Mouse (Mus musculus) kidney, adult 9 months (tissue): ENCODE measurements around the gene Tmed1.
"Not testable (repeated sequence)": the region's sequence is repeated elsewhere in the genome, so short reads cannot be mapped to it uniquely, and the experiment has no call there.

ENCODE experiments used
- DNase-seq: peaks from one replicate; pipeline ENCODE4 v3.0.0; 2022

Tmed1 gene

DNA sequence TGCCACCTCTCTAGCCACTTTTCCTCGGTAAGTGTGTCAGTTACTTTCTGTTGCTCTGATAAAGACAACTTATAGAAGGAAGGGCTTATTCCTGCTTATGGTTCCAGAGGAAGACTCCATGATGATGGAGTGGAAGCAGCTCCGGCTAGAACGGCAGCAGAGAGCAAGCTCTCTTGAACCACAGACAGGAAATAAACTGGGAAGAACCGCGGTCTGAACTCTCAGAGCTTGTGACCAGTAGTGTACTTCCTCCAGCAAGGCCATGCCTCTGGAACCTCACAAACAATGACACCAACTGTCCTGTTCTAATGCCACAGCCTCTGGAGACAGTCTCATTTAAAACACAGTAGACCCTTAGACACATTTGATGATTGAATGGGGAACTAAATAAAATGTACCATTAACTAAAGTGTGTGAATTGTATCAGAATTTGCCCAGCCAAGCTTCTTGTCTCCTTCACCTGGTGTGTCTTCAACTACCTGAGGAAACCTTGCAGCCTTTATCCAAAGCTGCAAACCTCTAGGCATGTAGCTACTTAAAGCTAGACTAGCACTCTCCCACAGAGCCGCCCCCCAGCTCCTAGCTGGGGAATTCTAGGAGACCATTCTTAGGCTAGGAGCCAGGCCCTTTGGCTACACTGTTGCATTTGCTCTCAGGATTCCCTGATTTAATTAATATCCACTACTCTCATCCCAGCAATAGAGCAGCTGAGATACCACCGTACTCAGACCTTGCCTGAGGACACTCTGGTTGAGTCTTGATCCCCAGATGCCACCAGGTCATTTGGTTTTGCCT lies 15.3 kb upstream of the Tmed1 start:
- no peak for DNase-seq

DNA sequence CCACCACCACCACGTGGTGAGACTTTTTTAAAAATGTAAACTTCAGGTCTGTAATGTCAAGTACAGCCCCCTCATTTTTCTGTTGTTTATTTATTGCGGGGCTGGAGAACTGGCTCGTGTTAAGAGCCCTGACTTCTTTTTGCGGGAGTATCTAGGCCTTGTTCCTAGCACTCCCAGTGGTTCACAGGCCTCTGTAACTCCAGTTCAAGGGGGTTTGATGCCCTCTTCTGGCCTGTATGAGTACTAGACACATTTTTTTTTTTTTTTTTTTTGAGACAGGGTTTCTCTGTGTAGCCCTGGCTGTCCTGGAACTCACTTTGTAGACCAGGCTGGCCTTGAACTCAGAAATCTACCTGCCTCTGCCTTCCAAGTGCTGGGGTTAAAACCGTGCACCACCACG lies 8.6 kb upstream of the Tmed1 start:
- not testable (repeated sequence) for DNase-seq

DNA sequence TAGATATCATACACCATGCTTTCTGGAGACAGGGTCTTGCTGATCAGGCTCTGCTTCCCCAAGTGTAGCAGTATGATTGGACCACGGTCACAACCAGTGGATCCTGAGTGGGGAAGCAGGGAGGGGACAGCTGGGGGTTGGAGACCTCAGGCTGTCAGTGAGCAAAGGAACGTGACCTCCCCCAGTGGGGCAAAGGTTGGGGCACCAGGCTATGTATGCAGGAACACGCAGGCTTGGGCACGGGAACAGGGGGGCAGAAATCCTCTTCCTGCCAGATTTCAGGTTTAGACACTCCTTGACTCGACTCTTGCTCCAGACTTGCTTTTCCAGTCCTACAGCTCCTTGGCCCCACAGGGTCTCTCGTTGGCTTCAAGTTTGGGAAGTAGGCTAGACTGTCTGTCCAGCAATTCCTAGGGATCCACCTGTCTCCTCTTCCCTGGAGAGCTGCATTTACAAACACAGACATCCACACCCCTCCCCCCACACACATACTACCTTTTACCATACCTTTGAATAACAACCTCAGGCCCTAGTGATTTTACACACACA lies 8.0 kb upstream of the Tmed1 start:
- no peak for DNase-seq

DNA sequence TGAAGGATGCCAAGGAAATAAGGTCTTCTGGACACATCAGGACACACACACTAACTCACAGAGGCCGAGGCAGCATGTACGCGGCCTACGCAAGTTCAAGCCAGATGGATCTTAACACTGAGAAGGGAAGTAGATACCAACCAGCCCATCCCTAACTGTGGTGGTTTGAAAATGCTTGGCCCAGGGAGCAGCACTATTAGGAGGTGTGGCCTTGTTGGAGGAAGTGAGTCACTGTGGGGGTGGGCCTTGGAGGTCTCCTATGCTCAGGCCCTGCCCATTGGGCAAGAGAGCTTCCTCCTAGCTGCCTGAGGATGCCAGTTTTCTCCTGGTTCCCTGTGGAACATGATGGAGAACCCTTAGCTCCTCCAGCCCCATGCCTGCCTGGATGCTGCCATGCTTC lies 3.4 kb upstream of the Tmed1 start:
- no peak for DNase-seq

DNA sequence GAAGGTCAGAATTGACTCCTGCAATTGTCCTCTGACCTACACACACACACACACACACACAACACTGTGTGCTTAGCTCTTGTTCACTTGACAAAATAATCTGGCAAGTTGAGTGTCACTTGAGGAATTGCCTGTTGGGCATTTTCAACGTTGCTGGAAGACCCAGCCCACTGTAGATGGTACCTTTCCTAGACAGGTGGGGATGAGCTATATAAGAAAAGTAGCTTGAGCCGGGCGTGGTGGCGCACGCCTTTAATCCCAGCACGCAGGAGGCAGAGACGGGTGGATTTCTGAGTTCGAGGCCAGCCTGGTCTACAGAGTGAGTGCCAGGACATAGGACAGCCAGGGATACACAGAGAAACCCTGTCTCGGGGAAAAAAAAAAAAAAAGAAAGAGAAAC lies 1.0 kb upstream of the Tmed1 start:
- DNase-seq, result peak; percentile 19

DNA sequence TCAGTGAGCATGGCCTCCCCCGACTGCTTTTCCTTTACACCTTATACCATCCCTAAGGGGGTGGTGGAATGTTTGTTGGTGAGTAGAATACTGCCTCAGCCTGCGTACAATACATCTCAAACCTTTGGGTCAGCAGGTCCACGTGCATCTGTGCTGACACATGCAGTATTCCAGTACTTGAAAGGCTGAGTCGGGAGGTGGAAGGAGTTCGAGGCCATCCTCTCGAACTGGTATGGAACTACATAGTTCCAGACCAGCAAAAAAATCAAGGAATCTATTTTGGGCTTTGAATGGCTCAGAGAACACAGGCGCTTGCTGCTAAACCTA lies 600 bp upstream of the Tmed1 start:
- no peak for DNase-seq

DNA sequence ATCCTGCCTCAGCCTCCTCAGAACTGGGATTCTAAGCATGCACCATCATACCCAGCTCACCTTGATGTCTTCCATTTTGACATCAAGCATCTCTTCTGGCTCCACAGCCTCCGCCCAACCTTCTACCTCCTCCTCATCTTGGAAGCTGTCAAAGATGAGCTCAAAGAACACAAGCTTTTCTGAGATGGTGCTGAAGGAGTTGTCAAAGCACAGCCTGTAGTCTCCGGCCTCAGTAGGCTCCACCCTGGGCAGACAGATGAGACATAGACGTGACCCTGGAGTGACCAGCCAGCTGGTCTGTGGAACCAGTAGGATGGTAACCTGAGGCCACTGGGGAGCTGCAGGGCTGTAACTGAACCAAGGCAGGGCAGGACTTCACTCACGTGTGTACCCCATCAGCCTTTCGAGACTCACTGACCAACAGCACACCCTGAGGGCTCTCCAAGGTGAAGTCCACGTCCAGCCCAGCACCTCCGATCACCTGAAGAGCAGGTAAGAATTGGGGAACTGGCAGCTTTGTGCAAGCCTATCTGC lies 1.1 kb downstream of the Tmed1 start:
- peak; percentile 14 for DNase-seq

DNA sequence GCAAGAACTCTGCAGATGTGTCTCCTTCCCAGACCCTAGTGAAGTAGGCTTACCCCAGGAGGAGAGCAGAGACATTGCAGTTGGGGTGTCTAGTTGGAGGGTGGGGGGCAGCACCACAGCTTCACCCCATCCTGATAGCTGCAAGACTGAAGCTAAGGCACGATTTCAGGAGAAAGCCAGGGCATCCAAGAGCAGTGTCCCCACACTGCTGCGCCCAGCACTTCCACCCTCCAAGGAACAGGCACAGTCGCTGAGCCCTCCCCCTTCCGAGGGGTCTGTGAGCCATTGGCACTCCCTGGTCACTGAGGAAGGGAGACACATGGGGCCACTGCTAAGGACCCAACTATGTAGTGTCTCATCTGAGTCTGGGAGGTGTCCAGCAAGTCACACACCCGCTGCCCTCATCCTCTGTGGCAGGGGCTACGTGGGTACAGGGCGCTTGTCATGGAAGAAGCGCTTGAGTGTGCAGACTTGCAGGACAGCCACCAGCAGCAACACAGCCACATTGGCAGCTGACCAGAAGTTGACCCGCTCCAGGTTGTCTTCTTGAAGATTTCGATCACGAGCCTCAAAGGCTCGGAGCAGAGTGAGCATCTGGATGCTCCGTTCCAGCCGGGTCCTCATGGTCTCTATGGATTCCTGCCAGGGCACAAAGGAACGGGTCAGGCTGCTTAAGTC lies 2.2 kb downstream of the Tmed1 start:
- DNase-seq, result peak; percentile 19

DNA sequence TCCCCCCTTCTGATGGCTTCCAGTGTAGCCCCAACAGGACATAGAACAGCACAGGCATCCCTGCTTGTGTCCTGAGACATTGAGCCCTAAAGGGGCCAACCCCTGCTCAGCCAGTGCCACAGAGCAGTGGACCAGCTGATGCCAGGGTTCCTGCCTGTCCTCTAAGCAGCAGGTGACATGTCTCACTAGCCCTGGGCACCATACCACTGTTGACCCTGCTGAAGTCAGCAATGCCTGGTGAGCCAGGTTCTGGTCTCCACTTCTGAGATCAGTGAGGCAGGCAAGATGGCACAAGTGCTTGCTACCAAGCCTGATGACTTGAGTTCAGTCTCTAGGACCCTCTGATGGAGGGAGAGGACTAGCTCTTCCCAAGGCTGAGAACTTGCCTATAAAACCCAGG lies 4.3 kb downstream of the Tmed1 start:
- no peak for DNase-seq

DNA sequence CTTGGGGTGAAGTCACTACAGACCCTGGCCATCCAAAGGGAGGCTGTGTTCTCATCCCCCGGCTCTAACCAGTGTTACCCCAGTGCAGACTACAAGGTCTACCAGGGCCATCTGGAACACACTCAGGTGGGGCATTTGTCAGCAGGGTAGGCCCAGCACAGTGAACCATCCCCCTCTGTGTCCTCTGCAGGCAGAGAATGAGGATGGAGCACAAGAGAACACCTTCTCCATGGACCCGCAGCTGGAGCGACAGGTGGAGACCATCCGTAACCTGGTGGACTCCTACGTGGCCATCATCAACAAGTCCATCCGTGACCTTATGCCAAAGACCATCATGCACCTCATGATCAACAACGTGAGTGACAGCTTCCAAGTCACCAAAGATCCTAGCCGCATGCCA lies 6.7 kb downstream of the Tmed1 start:
- DNase-seq, result no peak

DNA sequence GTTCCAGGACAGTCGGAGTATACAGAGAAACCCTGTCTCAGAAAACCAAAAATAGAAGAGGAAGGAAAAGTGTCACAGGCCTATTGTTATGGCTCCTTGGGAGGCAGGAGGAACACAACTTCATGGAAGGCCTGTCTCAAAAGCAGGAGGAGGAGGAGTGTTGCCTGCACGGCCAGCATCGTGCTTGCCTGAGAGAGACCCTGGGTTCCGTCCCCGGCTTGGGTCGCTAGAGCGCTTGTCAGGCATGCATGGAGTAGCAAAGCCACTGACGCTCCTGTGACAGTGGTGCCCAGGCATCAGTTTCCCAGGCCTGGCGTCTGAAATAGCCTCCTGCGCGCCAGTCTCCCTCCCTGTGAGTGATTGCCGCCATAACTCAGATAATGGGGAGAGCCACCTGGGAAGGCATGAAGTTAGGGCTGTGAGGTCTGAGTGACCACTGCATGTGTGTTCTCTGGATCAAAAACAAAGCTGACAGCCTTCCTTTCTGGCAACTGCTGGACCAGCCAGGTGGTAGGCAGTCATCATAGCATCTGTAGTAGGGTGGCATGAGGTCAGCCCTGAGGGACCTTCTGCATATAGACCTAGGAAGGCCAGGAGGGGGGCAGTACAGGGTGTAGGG lies 11.7 kb downstream of the Tmed1 start:
- DNase-seq, result no peak

DNA sequence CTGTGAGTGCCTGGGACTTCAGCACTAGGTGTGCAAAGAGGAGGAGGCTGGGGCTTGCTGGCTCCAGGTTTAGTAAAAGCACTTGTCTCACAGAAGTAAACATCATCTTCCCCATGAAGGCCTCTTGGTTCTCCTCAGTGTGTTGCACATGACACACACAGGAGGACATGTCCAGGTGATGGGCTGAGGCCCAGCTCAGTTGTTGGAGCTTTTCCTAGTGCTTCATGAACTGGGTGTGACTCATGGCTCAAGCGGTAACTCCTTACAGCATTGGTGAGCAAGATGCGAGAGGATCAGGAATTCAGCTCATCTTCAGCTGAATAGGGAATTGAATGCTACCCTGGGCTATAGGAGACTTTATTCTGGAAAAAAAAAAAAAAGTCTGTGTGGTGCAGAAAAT lies 12.4 kb downstream of the Tmed1 start:
- DNase-seq, result no peak

DNA sequence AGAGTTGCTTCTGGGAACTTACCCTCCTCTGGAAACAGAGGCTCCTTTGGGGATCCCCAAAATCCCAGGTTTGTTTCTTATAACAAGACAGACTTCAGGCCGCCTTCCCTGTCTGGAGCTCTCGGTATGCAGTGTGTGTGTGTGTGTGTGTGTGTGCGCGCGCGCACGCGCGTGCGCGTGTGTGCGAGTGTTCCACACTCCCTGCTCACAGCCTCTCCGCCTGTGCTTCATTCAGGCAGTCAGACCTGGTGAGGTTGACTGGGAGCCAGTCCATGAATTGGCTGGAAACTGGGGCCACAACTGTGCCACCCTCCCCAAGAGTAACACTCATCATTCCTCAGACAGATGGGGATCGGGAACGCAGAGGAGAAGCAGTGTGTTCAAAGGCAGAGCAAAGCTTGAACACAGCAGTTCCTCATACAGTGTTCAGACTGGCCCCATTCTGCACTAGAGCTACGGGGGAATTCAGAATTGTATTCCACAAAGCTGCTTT lies 13.0 kb downstream of the Tmed1 start:
- no peak for DNase-seq

DNA sequence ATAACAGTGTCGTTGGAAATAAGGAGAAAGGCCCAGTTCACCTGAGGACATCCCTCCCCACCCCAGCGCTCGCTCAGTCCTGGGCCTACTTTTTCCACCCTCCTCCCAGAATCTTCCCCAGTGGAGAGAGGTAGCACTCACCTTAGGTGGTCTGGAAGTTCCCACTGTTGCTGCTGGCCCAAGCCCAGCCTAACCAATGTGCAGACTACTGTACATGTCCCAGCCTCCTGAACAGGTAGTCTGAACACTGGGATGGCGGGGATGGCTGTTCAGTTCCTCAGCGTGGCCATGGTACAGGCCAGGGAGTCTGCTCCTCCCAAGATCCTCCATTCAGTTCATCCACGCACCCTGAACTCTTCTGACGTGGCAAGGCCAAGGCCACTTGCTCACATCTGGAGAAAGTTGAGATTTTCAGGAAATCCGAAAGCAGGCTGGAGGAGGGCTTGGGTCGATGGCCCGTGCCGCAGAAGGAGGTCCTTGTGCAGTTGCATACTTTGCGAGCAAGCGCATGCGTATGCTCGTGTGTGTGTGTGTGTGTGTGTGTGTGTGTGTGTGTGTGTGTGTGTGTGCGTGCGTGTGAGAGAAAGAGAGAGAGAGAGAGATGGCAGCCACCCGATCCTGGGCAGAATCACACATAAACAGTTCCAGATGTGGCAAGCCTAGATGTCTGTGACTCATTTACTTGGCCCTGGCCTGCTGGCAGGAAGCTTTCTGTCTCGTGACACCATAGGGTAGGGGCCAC lies 13.6 kb downstream of the Tmed1 start:
- peak; percentile 35 for DNase-seq

DNA sequence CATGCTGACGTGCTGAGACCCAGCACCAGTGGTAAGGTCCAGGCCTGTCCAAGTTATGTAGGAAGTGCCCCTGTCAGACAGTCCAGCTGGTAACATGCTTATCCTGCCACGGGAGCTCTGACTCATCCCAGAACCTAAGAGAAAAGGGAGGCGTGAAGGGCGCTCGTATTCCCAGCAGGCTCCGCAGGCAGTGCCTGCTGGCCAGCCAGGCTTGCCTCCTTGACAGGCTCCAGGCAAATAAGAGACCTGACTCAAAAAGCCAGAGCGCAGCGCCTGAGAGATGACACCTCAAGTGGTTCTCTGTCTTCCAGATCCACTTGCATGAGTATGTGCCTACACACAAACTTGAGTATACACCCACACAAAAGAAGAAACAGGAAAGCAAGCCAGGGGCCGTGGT lies 15.3 kb downstream of the Tmed1 start:
- no peak for DNase-seq

DNA sequence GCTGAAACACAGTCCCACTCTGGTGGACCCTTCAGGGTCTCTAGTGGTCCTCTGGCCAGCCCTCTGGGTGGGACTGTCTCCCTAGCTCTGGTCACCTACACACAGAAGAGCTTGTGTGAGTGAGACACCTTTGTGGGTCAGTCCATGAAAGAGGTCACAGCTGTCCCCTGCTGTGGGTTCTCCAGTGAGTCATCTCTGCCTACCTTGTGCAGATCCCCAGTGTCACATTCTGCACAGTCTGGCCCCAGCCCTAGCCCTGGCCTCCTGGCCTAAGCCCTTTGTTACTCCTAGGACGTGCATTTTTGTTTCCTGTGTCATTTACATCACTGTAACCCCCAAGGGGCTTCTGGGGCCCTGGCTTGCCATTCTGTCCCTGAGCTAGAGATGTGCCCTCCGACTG lies 16.1 kb downstream of the Tmed1 start:
- DNase-seq, result no peak

DNA sequence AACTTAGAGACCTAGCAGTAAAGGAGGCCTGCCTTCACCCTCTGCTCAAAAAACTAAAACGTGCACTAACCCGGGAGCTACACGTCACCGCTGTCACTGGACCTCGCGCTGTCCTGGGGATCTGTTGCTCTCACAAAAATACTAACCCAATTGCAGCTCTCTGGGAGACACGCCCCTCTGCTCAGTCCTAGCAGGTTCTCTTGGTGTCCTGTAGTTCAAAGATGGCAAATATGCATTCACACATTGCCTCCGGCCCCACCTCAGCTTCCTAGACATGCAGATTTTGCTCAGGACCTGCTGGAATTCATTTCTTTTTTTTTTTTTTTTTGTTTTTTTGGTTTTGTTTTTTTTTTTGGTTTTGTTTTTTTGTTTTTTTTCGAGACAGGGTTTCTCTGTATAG lies 19.4 kb downstream of the Tmed1 start:
- no peak for DNase-seq

DNA sequence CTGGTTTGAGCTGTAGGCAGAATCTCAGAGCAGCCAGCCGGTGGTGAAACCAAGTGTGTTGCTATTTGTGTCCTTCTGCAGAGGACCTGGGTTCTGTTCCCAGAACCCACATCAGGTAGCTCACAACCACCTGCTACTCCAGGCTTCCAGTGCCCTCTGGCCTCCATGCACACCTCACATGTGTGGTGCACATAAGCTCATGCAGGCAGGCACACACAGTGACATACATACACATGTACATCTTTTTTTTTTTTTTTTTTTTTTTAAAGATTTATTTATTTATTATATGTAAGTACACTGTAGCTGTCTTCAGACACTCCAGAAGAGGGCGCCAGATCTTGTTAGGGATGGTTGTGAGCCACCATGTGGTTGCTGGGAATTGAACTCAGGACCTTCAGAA lies 21.8 kb downstream of the Tmed1 start:
- not testable (repeated sequence) for DNase-seq

DNA sequence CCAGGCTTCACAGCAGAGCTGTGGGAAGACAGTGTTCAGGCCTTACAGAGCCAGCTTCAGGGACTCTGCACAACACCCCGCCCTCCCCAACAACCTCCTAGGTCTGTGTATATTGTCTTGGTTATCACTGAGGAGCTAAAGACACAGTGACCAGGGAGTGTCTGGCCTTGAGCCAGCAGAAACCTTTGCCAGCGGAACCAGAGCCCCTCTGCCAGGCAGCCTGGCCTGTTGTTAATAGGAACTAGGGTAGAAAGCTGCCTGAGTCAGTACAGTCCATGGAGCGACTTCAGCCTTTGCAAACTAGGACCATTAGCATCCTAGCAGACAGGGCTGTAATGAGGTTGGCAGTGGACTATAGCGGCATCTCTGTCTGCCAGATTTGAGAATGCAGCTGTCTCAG lies 26.0 kb downstream of the Tmed1 start:
- DNase-seq, result no peak

DNA sequence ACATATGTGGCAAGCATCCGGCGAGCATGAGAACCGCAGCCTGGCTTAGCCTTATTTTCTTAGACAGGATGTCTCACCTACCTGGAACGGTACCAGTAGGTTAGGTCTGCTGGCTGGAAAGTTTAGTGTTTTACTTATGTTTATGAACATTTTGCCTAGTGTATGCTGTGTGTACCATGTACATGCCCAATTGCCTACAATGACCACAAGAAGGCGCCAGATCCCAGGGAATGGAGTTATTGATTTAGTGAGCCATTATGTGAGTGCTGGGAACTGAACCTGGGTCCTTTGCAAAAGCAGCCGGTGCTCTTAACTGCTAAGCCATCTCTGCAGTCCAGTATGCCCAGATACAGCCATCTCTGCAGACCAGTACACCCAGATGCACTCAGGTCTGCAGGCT lies 32.3 kb downstream of the Tmed1 start:
- no peak for DNase-seq

DNA sequence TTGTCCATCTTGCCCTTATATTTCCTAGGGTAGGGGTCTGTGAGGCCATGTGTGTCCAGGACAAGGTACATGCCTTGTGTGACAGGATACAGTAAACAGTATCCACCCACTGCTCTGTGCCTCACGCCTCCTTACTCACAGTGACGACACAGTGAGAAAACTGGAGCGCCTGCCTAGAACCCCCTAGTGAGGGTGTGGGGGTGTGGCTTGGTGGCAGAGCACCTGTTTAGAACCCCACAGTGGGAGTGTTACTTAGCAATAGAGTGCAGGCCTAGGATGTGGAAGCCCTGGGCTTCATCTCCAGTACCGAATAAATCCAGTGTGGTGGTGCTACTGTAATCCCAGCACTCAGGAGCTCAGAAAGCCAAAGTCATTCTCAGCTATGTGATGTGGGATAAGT lies 37.1 kb downstream of the Tmed1 start:
- no peak for DNase-seq

DNA sequence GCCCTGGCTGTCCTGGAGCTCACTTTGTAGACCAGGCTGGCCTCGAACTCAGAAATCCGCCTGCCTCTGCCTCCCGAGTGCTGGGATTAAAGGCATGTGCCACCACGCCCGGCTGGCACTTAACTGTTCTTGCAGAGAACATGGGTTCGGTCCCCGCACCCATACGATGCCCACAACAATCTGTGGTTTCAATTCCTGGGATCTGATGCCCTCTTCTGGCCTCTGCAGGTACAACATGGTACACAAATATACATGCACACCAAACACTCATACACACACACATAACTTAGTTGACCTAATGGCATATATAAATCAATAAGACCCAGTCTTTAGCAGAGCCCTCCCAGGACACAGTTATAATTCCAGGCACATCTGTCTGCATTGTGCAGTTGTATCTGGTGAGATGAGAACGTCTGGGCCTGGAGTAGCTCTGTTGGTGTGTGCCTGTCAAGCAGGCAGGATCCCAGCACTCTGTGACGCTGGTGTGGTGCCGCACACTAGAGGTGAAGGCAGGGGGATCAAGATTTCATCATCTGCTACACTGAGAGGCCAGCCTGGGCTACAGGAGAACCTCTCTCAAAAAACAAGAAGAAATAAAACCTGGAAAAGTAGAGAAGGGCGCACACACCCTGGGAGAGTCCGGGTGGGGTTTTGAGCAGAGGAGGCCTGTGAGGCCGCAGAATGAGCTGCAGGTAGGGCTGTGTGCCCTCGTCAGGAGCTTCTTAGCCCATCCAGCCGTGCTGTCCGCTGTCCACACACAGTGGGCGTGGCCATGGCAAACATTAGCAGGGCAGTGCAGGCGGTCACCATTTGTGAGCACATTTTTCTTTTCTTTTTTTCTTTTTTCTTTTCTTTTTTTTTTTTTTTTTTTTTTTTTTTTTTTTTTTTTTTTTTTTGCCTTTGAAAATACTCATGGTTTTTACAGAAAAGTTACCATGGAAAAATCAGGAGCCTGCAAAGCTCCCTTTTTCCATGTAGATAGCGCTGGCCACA lies 40.7 kb downstream of the Tmed1 start:
- peak; percentile 70 for DNase-seq
